Mouse (Mus musculus) CH12.LX (cell line): ENCODE data around the gene Acrbp. TPM values are rescaled to one million over a fixed set of nuclear protein-coding genes. Genes with fewer than 3 reads are reported as not detected.
"Not testable (repeated sequence)": the region's sequence is repeated elsewhere in the genome, so short reads cannot be mapped to it uniquely, and the experiment has no call there.

Experiments
- DNase-seq: peaks from one replicate; pipeline ENCODE4 v3.0.0-alpha.2; 2013; ENCODE audit errors: extremely low read depth
- H3K27ac ChIP-seq: 2 replicates; pipeline ENCODE4 v1.5.1; 2012; ENCODE audit warnings: low read depth, mild to moderate bottlenecking, control low read depth, moderate library complexity; ENCODE audit not compliant: insufficient read depth
- H3K27me3 ChIP-seq: replicated peaks from 2 replicates; pipeline ENCODE3; 2012; ENCODE audit warnings: inconsistent platforms
- H3K36me3 ChIP-seq, 2 experiments: replicated peaks in 1 of 2; 2 replicates each; pipeline versions ENCODE3 to v1.6.1; 2012; ENCODE audit warnings: inconsistent platforms in 1 of 2, low read length in 1 of 2, mild to moderate bottlenecking in 1 of 2, mixed read lengths in 1 of 2, moderate library complexity in 1 of 2; ENCODE audit not compliant: control insufficient read depth in 1 of 2, insufficient read depth in 1 of 2
- H3K4me1 ChIP-seq, 2 experiments: 2 replicates each; pipeline ENCODE4 v1.6.1; 2012; ENCODE audit warnings: inconsistent platforms in 1 of 2, moderate library complexity in 1 of 2; ENCODE audit not compliant: insufficient read depth in 2 of 2, control insufficient read depth in 1 of 2
- H3K4me2 ChIP-seq: 2 replicates; pipeline ENCODE4 v1.6.1; 2012; ENCODE audit warnings: low read depth, mild to moderate bottlenecking, control low read depth; ENCODE audit not compliant: poor library complexity, insufficient read depth, severe bottlenecking
- H3K4me3 ChIP-seq, 3 experiments: fragments of 150-350 bp in 1 of 3; sonication (generic) in 1 of 3; replicated peaks in 1 of 3; 2 replicates each; pipeline versions ENCODE3 to v1.5.1; 2011 to 2012; ENCODE audit warnings: low read depth in 2 of 3, low read length in 2 of 3, mild to moderate bottlenecking in 2 of 3, moderate library complexity in 2 of 3, control low read depth in 1 of 3, improper control_type of control experiment in 1 of 3, inconsistent platforms in 1 of 3, mixed read lengths in 1 of 3; ENCODE audit not compliant: poor library complexity in 1 of 3
- H3K79me2 ChIP-seq: replicated peaks from 2 replicates; pipeline ENCODE4 v1.6.1; 2012; ENCODE audit warnings: mild to moderate bottlenecking, moderate library complexity; ENCODE audit not compliant: control insufficient read depth, poor library complexity, insufficient read depth, severe bottlenecking; ENCODE audit errors: extremely low read depth
- H3K9ac ChIP-seq: 2 replicates; pipeline ENCODE4 v1.6.1; 2012; ENCODE audit warnings: low read depth, mild to moderate bottlenecking, control low read depth, moderate library complexity; ENCODE audit not compliant: insufficient read depth
- H3K9me3 ChIP-seq: replicated peaks from 2 replicates; pipeline ENCODE3; 2012; ENCODE audit warnings: low read length, inconsistent platforms, mixed read lengths
- BHLHE40 ChIP-seq: IDR thresholded peaks from 2 replicates; pipeline ENCODE4 v1.6.1; 2011; ENCODE audit warnings: mild to moderate bottlenecking, low read depth, low read length, improper control_type of control experiment
- CHD1 ChIP-seq: IDR thresholded peaks from 2 replicates; pipeline ENCODE4 v1.6.1; 2012; ENCODE audit warnings: low read depth, low read length, improper control_type of control experiment, inconsistent platforms
- CTCF ChIP-seq, 2 experiments: IDR thresholded peaks in 1 of 2; conservative IDR thresholded peaks in 1 of 2; 2 replicates each; pipeline ENCODE4 v1.5.1; 2011 to 2012; ENCODE audit warnings: low read depth in 2 of 2, low read length in 2 of 2, improper control_type of control experiment in 1 of 2, inconsistent platforms in 1 of 2, mild to moderate bottlenecking in 1 of 2, moderate library complexity in 1 of 2
- ELF1 ChIP-seq: IDR thresholded peaks from 2 replicates; pipeline ENCODE4 v1.6.1; 2014; ENCODE audit warnings: low read depth, mild to moderate bottlenecking, inconsistent platforms, low read length, improper control_type of control experiment
- EP300 ChIP-seq: IDR thresholded peaks from 2 replicates; pipeline ENCODE4 v1.6.1; 2011; ENCODE audit warnings: low read length, improper control_type of control experiment
- HCFC1 ChIP-seq: IDR thresholded peaks from 2 replicates; pipeline ENCODE4 v1.6.1; 2012; ENCODE audit warnings: low read depth, mild to moderate bottlenecking, inconsistent platforms, low read length, improper control_type of control experiment
- IRF4 ChIP-seq: IDR thresholded peaks from 2 replicates; pipeline ENCODE4 v1.6.1; 2014; ENCODE audit warnings: low read depth, mild to moderate bottlenecking, inconsistent platforms, low read length, improper control_type of control experiment
- JUN ChIP-seq: IDR thresholded peaks from 2 replicates; pipeline ENCODE4 v1.6.1; 2011; ENCODE audit warnings: low read depth, mild to moderate bottlenecking, low read length, improper control_type of control experiment, moderate library complexity; ENCODE audit not compliant: insufficient read depth
- JUND ChIP-seq: conservative IDR thresholded peaks from 2 replicates; pipeline ENCODE4 v1.6.1; 2011; ENCODE audit warnings: low read depth, low read length, improper control_type of control experiment
- KAT2A ChIP-seq: IDR thresholded peaks from 2 replicates; pipeline ENCODE4 v1.6.1; 2012; ENCODE audit warnings: low read length, improper control_type of control experiment, inconsistent platforms; ENCODE audit not compliant: insufficient replicate concordance
- MAX ChIP-seq: IDR thresholded peaks from 2 replicates; pipeline ENCODE4 v1.6.1; 2011; ENCODE audit warnings: low read length, improper control_type of control experiment
- MAZ ChIP-seq: IDR thresholded peaks from 2 replicates; pipeline ENCODE4 v1.6.1; 2012; ENCODE audit warnings: low read depth, mild to moderate bottlenecking, inconsistent platforms, low read length, improper control_type of control experiment, moderate library complexity
- MXI1 ChIP-seq: IDR thresholded peaks from 2 replicates; pipeline ENCODE4 v1.6.1; 2011; ENCODE audit warnings: mild to moderate bottlenecking, low read depth, low read length, improper control_type of control experiment
- MYC ChIP-seq: IDR thresholded peaks from 2 replicates; pipeline ENCODE4 v1.6.1; 2011; ENCODE audit warnings: low read depth, mild to moderate bottlenecking, improper control_type of control experiment, low read length
- NELFE ChIP-seq: IDR thresholded peaks from 2 replicates; pipeline ENCODE4 v1.6.1; 2011; ENCODE audit warnings: low read depth, low read length, improper control_type of control experiment
- NRF1 ChIP-seq: IDR thresholded peaks from 2 replicates; pipeline ENCODE4 v1.6.1; 2014; ENCODE audit warnings: low read depth, mild to moderate bottlenecking, inconsistent platforms, low read length, improper control_type of control experiment, moderate library complexity
- POLR2AphosphoS2 ChIP-seq: IDR thresholded peaks from 2 replicates; pipeline ENCODE4 v1.6.1; 2011; ENCODE audit warnings: low read depth, low read length, improper control_type of control experiment
- SIN3A ChIP-seq: IDR thresholded peaks from 2 replicates; pipeline ENCODE4 v1.6.1; 2012; ENCODE audit warnings: low read length, improper control_type of control experiment, inconsistent platforms
- TBP ChIP-seq: conservative IDR thresholded peaks from 2 replicates; pipeline ENCODE4 v1.6.1; 2011; ENCODE audit warnings: low read depth, low read length, improper control_type of control experiment
- TCF12 ChIP-seq: IDR thresholded peaks from 2 replicates; pipeline ENCODE4 v1.6.1; 2014; ENCODE audit warnings: low read depth, mild to moderate bottlenecking, inconsistent platforms, low read length, improper control_type of control experiment
- UBTF ChIP-seq: IDR thresholded peaks from 2 replicates; pipeline ENCODE4 v1.6.1; 2012; ENCODE audit warnings: low read depth, mild to moderate bottlenecking, inconsistent platforms, low read length, improper control_type of control experiment, moderate library complexity
- USF1 ChIP-seq: IDR thresholded peaks from 2 replicates; pipeline ENCODE4 v1.6.1; 2014; ENCODE audit warnings: low read depth, mild to moderate bottlenecking, inconsistent platforms, low read length, improper control_type of control experiment
- ZC3H11A ChIP-seq: IDR thresholded peaks from 2 replicates; pipeline ENCODE4 v1.6.1; 2012; ENCODE audit warnings: low read depth, mild to moderate bottlenecking, inconsistent platforms, low read length, improper control_type of control experiment
- ZMIZ1 ChIP-seq: IDR thresholded peaks from 2 replicates; pipeline ENCODE4 v1.6.1; 2012; ENCODE audit warnings: low read depth, mild to moderate bottlenecking, inconsistent platforms, low read length, improper control_type of control experiment
- ZNF384 ChIP-seq: IDR thresholded peaks from 2 replicates; pipeline ENCODE4 v1.6.1; 2012; ENCODE audit warnings: low read depth, low read length, improper control_type of control experiment, inconsistent platforms
- dilution Hi-C: fragments of 300-500 bp; cut with MboI; formaldehyde crosslinking; loops from 2 replicates; pipeline ENCODE4 v1.14.3; 2020; ENCODE audit warnings: low sequenced_read_pairs; ENCODE audit not compliant: extremely low pct_unique_long_range_greater_than_20kb, extremely low pct_ligation_motif_present
- in situ Hi-C: fragments of 300-500 bp; cut with MboI; formaldehyde crosslinking; loops from 3 replicates; pipeline ENCODE4 v1.14.3; 2019; ENCODE audit warnings: low sequenced_read_pairs, low pct_ligation_motif_present, low pct_unique_long_range_greater_than_20kb, mixed read lengths
- polyA plus RNA-seq: library from polyadenylated mRNA; unstranded; fragments of >175 nt; gene quantifications from 2 replicates; pipeline ENCODE4 v1.2.1, GENCODE M21; 2012; ENCODE audit warnings: low read depth; ENCODE audit not compliant: insufficient read length
- total RNA-seq, 2 experiments: library from RNA; depleted of rRNA; stranded (reverse); fragments of 300-350 nt in 1 of 2; fragments of >200 nt in 1 of 2; gene quantifications; 2 replicates each; pipeline ENCODE4 v1.2.3; 2012 to 2014

Gene Acrbp
- total and polyA plus RNA-seq, 3 experiments: 1.7 to 4.9 (median 3.3) TPM

DNA sequence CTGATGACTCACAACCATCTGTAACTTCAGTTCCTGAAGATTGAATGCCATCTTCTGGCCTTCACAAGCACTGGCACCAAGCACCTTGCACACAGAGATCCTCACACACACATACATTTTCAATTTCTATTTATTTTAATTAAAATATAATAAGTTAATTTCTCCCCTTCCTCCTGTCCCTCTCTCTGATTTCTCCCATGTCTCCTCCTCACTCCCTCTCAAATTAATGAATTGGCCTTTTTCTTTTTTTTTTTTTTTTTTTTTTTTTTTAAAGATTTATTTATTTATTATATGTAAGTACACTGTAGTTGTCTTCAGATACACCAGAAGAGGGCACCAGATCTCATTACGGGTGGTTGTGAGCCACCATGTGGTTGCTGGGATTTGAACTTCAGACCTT lies 15.7 kb downstream of the Acrbp start:
- H3K4me3 ChIP-seq, DNase-seq, H3K9me3 ChIP-seq, H3K27ac ChIP-seq, H3K9ac ChIP-seq, dilution Hi-C loops, H3K27me3 ChIP-seq, H3K4me2 ChIP-seq, H3K79me2 ChIP-seq, in situ Hi-C loops, H3K36me3 ChIP-seq: not testable (repeated sequence)
- TF ChIP-seq CTCF (conservative IDR thresholded peaks at IDR 0.05 in 1 of 2, IDR thresholded peaks at IDR 0.05 in 1 of 2; ENCODE audit: low read depth in 2 of 2, low read length in 2 of 2) (peak in 1 of 2 experiments; percentile 6; a peak in 1 of 4 replicates), ZNF384 (peak; percentile 51)
- H3K4me1 ChIP-seq: peaks cover 4 to 19% of the 10 kb centered on the region in 2 experiments; a peak in 3 of 4 replicates

DNA sequence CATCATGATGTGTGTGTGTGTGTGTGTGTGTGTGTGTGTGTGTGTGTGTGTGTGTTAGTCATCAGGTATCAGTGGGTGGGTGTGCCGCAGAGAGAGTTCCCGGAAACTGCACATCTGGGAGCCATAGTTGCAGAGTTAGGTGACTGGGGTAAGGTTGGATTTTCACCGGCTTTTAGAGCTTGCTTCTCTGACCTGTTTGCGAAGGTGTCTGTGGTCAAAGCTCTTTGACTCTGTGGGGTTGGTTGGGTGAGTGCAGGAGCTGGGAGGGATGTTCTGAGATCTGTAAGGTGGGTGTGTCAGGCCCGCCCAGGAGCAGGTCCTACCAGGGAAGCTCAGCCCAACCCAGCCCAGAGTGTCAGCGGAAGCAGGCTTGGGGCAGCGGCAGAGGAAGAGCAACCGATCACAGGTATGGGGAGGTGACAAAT lies 18.1 kb downstream of the Acrbp start, which contains the start of gene Lpar5:
Lpar5 (plus strand) TSS at position 350 of the 425 bp plus-strand sequence.
- H3K9ac ChIP-seq: no peak within 1 kb of the TSS

DNA sequence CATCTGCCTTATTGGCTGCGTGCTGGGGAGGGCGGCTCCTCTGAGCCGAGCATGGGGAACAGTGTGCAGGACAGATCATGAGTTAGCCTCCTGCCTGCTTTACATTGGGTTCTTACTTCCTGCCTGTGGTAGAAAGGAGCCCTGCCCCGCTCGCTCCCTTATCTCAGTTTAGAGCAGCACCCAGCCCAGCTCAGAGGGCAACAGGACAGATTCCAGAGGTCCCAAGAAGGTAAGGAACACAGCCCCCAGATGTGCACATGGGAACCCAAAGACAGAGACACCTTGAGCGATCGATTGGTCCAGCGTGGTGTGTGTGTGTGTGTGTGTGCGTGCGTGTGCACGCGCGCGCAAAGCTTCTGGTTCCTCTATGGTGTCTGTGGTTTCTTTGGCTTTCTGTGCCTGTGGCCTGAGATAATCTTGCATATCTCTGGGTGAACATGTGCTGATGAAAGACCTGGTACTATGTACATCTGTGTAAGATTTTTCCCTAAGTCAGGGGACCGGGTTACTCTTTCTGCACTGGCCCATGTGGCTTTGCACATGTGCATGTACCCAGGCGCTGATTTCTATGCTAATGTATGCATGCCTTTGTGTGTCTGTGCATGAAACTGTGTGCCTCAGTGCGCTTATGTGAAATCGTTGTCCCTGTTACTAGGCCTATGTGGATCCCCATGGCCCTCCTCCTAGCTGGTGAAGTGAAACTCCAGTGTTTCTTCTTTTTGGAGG lies 21.8 kb downstream of the Acrbp start:
- Histone ChIP-seq H3K9ac (peak overlapping the region; percentile 81), H3K27me3 (no peaks in the 10 kb centered on the region), H3K79me2 (no peaks in the 10 kb centered on the region), H3K4me1 (peaks cover 21 to 44% of the 10 kb centered on the region in 2 experiments), H3K27ac (peak overlapping the region; percentile 93), H3K4me3 (peak overlapping the region; percentile 53 to 69 (median 59)), H3K9me3 (no peaks in the 10 kb centered on the region), H3K36me3 (peaks cover 0 to 10% of the 10 kb centered on the region in 2 experiments), H3K4me2 (peak overlapping the region; percentile 92)
- DNase-seq: peak; percentile 87
- dilution Hi-C loops: no loop called here
- in situ Hi-C loops: no loop called here
- TF ChIP-seq TBP: peak; percentile 64; the same call in 1 of the 2 replicates
- TF ChIP-seq MYC: peak; percentile 99
- TF ChIP-seq IRF4: no peak
- peak; percentile 94 for TF ChIP-seq MAX
- no peak for TF ChIP-seq KAT2A
- TF ChIP-seq NRF1: peak; percentile 55; the same call in 1 of the 2 replicates
- no peak for TF ChIP-seq UBTF
- peak; percentile 87 for TF ChIP-seq BHLHE40
- peak; percentile 95 for TF ChIP-seq MXI1
- no peak for TF ChIP-seq POLR2AphosphoS2
- TF ChIP-seq JUN: no peak
- TF ChIP-seq ZMIZ1: no peak
- no peak for TF ChIP-seq JUND
- no peak for TF ChIP-seq USF1
- no peak for TF ChIP-seq MAZ
- peak; percentile 38 for TF ChIP-seq NELFE
- peak; percentile 18; the same call in 1 of the 2 replicates for TF ChIP-seq EP300
- peak; percentile 70; the same call in 1 of the 2 replicates for TF ChIP-seq TCF12
- TF ChIP-seq SIN3A: peak; percentile 85

More for the DNA sequence above, 18.1 kb downstream of the Acrbp start, which contains the start of gene Lpar5:
- Histone ChIP-seq H3K4me3 (peak within 1 kb of the TSS in 2 of 3 experiments; percentile 25 to 29), H3K4me2 (peak within 1 kb of the TSS; percentile 31; the same call in 1 of the 2 replicates), H3K79me2 (no peaks in the 10 kb centered on the region), H3K27ac (no peak within 1 kb of the TSS), H3K27me3 (no peaks in the 10 kb centered on the region), H3K9me3 (no peaks in the 10 kb centered on the region), H3K4me1 (peaks cover 8 to 24% of the 10 kb centered on the region in 2 experiments), H3K36me3 (no peaks in the 10 kb centered on the region)
- dilution Hi-C loops (no loop called here), in situ Hi-C loops (no loop called here)
- TF ChIP-seq POLR2AphosphoS2 (no peak), ZC3H11A (no peak), NELFE (no peak), JUND (no peak), USF1 (no peak), HCFC1 (no peak), CHD1 (no peak), MXI1 (no peak), CTCF (conservative IDR thresholded peaks at IDR 0.05 in 1 of 2, IDR thresholded peaks at IDR 0.05 in 1 of 2; ENCODE audit: low read depth in 2 of 2, low read length in 2 of 2) (no peak), ELF1 (no peak)
- no peak for DNase-seq
